Mouse (Mus musculus): ENCODE measurements at regions not wholly inside any gene's neighbourhood (a gene's known extent, or its start where the extent isn't known, plus 50 kb on each side); places are given as distances from the start of the nearest gene placed in this dataset.

- Histone ChIP-seq H3K27me3 (replicated peaks; ENCODE audit: control insufficient read depth, insufficient read depth, low read length) (no peaks in the 10 kb centered on the region), H3K4me3 (ENCODE audit: low read length) (no peak overlapping the region), H3K9me3 (ENCODE audit: control insufficient read depth, low read length) (no peaks in the 10 kb centered on the region), H3K27ac (ENCODE audit: low read length) (no peak overlapping the region), H3K9ac (ENCODE audit: low read depth, low read length) (no peak overlapping the region), H3K36me3 (ENCODE audit: control insufficient read depth, insufficient read depth, low read length) (no peaks in the 10 kb centered on the region), H3K4me2 (ENCODE audit: low read depth, low read length) (no peak overlapping the region), H3K4me1 (ENCODE audit: control insufficient read depth, insufficient read depth, low read length) (peaks cover 15% of the 10 kb centered on the region; the same call in 1 of the 2 replicates)
- WGBS: 89% methylated on average over 5 of the region's 5 CpGs
- no peak for ATAC-seq
Observed at GRCm38 (mm10) chr16:30118876-30119275, 54.7 kb downstream of the Hes1 start.

GRCm38 (mm10) chr16:30120330-30121265 lies 56.4 kb downstream of the Hes1 start:
- no peak for ATAC-seq
- peak overlapping the region; percentile 35; the same call in 1 of the 2 replicates for H3K9ac ChIP-seq (ENCODE audit: low read depth, low read length)

DNA sequence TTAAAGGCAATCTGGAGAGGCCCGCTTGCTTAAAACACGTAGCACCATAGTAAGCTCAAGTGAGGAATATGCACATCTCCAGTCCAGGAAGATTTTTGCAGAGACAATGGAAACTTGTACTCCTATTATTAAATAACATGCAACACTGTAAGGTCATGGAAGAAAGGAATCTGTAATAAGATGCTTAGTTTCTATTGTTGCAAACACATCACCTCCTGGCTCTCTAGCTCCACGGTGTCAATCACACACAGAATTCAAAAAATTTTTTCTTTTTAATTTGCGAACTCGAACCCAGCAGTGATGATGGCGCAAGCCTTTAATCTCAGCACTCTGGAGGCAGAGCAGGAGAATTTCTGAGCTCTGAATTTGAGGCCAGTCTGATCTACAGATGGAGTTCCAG lies 57.4 kb downstream of the Hes1 start:
- H3K4me1 ChIP-seq (ENCODE audit: control insufficient read depth, insufficient read depth, low read length): peaks cover 12% of the 10 kb centered on the region; the same call in 1 of the 2 replicates
- H3K4me2 ChIP-seq (ENCODE audit: low read depth, low read length): no peak overlapping the region
- H3K4me3 ChIP-seq (ENCODE audit: low read length): no peak overlapping the region
- H3K27me3 ChIP-seq (replicated peaks; ENCODE audit: control insufficient read depth, insufficient read depth, low read length): no peaks in the 10 kb centered on the region
- H3K9me3 ChIP-seq (ENCODE audit: control insufficient read depth, low read length): no peaks in the 10 kb centered on the region
- H3K27ac ChIP-seq (ENCODE audit: low read length): no peak overlapping the region
- no peak for ATAC-seq
- H3K9ac ChIP-seq (ENCODE audit: low read depth, low read length): no peak overlapping the region
- no peaks in the 10 kb centered on the region for H3K36me3 ChIP-seq (ENCODE audit: control insufficient read depth, insufficient read depth, low read length)
- 89% methylated on average over 6 of the region's 6 CpGs for WGBS

More at GRCm38 (mm10) chr16:30120330-30121265, 56.4 kb downstream of the Hes1 start:
- H3K9me3 ChIP-seq (ENCODE audit: control insufficient read depth, low read length): no peaks in the 10 kb centered on the region
- 20% methylated on average over 30 of the region's 30 CpGs for WGBS
- H3K4me2 ChIP-seq (ENCODE audit: low read depth, low read length): peak overlapping the region; percentile 20; the same call in 1 of the 2 replicates
- H3K27ac ChIP-seq (ENCODE audit: low read length): no peak overlapping the region
- no peaks in the 10 kb centered on the region for H3K36me3 ChIP-seq (ENCODE audit: control insufficient read depth, insufficient read depth, low read length)
- H3K4me1 ChIP-seq (ENCODE audit: control insufficient read depth, insufficient read depth, low read length): peaks cover 12% of the 10 kb centered on the region; the same call in 1 of the 2 replicates
- no peak overlapping the region for H3K4me3 ChIP-seq (ENCODE audit: low read length)
- no peaks in the 10 kb centered on the region for H3K27me3 ChIP-seq (replicated peaks; ENCODE audit: control insufficient read depth, insufficient read depth, low read length)

- Histone ChIP-seq H3K4me3 (ENCODE audit: low read length) (no peak overlapping the region), H3K9ac (ENCODE audit: low read depth, low read length) (no peak overlapping the region), H3K9me3 (ENCODE audit: control insufficient read depth, low read length) (no peaks in the 10 kb centered on the region), H3K4me2 (ENCODE audit: low read depth, low read length) (no peak overlapping the region), H3K27ac (ENCODE audit: low read length) (no peak overlapping the region), H3K4me1 (ENCODE audit: control insufficient read depth, insufficient read depth, low read length) (peaks cover 12% of the 10 kb centered on the region; the same call in 1 of the 2 replicates), H3K27me3 (replicated peaks; ENCODE audit: control insufficient read depth, insufficient read depth, low read length) (no peaks in the 10 kb centered on the region), H3K36me3 (ENCODE audit: control insufficient read depth, insufficient read depth, low read length) (no peaks in the 10 kb centered on the region)
- WGBS: 49% methylated on average over 29 of the region's 29 CpGs
- ATAC-seq: no peak
Observed at GRCm38 (mm10) chr16:30122211-30123070, 58.3 kb downstream of the Hes1 start.

DNA sequence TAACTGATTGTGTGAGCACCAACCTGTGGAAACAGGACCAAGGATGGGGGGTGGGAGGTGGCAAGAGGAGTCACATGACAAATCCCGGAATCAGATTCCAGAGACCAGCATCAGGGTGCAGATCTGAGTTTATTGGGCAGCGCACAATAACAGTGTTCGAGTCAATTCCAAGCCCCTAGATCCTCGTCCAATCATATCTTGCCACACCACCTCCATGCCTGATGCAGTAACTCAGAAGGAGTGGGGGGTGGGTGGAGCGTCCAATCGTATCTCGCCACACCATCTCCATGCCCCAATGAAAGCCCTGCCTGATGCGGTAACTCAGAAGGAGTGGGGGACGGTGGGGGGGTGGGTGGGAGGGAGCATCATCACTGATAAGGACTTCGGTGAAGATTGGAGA lies 62.8 kb downstream of the Hes1 start:
- Histone ChIP-seq H3K4me3 (ENCODE audit: low read length) (no peak overlapping the region), H3K9ac (ENCODE audit: low read depth, low read length) (no peak overlapping the region), H3K27me3 (replicated peaks; ENCODE audit: control insufficient read depth, insufficient read depth, low read length) (no peaks in the 10 kb centered on the region), H3K4me2 (ENCODE audit: low read depth, low read length) (no peak overlapping the region), H3K4me1 (ENCODE audit: control insufficient read depth, insufficient read depth, low read length) (peaks cover 5% of the 10 kb centered on the region; the same call in 1 of the 2 replicates), H3K9me3 (ENCODE audit: control insufficient read depth, low read length) (no peaks in the 10 kb centered on the region), H3K27ac (ENCODE audit: low read length) (no peak overlapping the region), H3K36me3 (ENCODE audit: control insufficient read depth, insufficient read depth, low read length) (no peaks in the 10 kb centered on the region)
- ATAC-seq: no peak
- 89% methylated on average over 10 of the region's 10 CpGs for WGBS

DNA sequence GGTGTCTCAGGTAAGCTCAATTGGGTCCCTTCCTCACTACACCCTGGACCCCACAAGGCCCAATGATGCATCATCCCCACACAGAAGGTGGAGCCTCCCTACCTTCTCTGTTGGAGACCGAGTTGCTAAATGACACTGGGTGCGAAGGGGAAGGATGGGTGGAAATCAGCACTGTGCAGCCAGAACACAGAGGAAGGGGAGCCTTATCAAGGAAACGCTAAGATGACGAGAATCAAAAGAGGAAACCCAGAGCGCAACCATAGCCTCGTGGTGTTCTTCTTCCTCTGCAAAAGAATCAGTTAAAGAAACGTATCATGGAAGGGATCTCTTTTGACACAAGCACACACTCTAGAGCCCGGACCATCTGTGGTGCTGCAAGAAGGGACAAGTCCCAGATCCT lies 64.6 kb downstream of the Hes1 start:
- 82% methylated on average over 8 of the region's 8 CpGs for WGBS
- Histone ChIP-seq H3K4me1 (ENCODE audit: control insufficient read depth, insufficient read depth, low read length) (no peaks in the 10 kb centered on the region), H3K27me3 (replicated peaks; ENCODE audit: control insufficient read depth, insufficient read depth, low read length) (no peaks in the 10 kb centered on the region), H3K27ac (ENCODE audit: low read length) (no peak overlapping the region), H3K4me2 (ENCODE audit: low read depth, low read length) (no peak overlapping the region), H3K36me3 (ENCODE audit: control insufficient read depth, insufficient read depth, low read length) (no peaks in the 10 kb centered on the region), H3K4me3 (ENCODE audit: low read length) (no peak overlapping the region), H3K9me3 (ENCODE audit: control insufficient read depth, low read length) (no peaks in the 10 kb centered on the region), H3K9ac (ENCODE audit: low read depth, low read length) (no peak overlapping the region)
- no peak for ATAC-seq

DNA sequence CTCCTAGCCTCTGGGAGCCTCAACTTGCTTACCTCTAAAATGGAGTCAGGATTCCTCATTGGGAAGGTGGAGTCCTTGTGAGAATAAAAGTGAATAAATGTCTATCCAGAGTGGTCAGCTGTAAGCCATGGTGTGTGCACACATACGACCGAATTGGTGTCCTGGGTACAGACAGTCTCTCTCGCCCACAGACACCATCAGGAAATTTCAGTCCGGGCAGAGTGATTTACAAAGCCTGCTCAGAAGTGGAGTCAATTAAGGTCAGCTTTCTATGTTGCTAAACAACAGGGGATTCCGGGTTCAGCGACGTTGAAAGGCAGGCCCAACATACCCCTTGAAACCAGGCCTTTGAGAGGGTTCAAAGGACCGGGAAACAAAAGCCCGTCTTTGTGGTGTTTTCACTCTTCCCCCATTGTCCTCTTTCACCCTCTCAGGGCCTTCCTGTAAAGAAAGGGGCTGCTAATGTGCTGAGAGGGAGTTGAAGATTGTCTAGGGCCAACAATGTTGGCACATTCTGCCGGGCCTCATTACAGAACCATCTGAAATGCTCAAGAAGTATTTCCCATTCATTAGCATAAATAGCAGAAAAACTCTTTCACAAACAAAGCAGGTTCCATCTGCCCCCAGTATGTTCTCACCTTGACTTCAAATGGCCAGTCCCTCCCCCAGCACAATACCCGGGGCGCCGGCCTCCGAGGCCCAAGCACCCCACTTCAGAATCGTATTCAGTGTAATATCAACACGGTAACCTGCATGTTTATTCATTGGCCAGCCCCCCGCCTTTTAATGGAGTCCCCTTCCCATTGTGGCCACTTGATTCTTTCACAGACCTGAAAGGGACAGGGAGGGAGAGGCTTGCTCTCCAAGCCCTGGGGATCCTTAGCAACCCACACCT lies 65.3 kb downstream of the Hes1 start:
- no peak overlapping the region for H3K9ac ChIP-seq (ENCODE audit: low read depth, low read length)
- H3K27me3 ChIP-seq (replicated peaks; ENCODE audit: control insufficient read depth, insufficient read depth, low read length): no peaks in the 10 kb centered on the region
- 57% methylated on average over 17 of the region's 17 CpGs for WGBS
- no peak overlapping the region for H3K4me3 ChIP-seq (ENCODE audit: low read length)
- H3K9me3 ChIP-seq (ENCODE audit: control insufficient read depth, low read length): no peaks in the 10 kb centered on the region
- H3K4me1 ChIP-seq (ENCODE audit: control insufficient read depth, insufficient read depth, low read length): no peaks in the 10 kb centered on the region
- H3K4me2 ChIP-seq (ENCODE audit: low read depth, low read length): no peak overlapping the region
- H3K36me3 ChIP-seq (ENCODE audit: control insufficient read depth, insufficient read depth, low read length): no peaks in the 10 kb centered on the region
- ATAC-seq: no peak
- H3K27ac ChIP-seq (ENCODE audit: low read length): no peak overlapping the region

DNA sequence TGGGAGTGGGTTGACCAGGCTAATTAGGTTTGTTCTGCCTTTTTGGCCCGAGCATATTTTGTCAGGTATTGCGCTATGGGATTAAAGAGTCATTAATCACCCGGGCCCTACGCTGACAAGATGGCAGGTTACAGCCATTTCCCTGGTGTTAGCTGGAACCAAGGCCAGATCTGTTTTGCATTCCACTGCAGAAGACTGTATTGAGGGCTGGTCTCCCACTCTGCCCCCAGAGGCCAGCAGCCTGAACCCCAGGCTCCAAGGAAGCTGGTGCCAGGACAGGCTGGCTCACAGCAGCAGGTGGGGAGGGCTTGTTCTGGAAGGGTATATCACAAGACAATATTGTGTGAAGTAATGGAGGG lies 65.9 kb downstream of the Hes1 start:
- ATAC-seq: no peak
- Histone ChIP-seq H3K9me3 (ENCODE audit: control insufficient read depth, low read length) (no peaks in the 10 kb centered on the region), H3K27me3 (replicated peaks; ENCODE audit: control insufficient read depth, insufficient read depth, low read length) (no peaks in the 10 kb centered on the region), H3K4me2 (ENCODE audit: low read depth, low read length) (no peak overlapping the region), H3K4me1 (ENCODE audit: control insufficient read depth, insufficient read depth, low read length) (no peaks in the 10 kb centered on the region), H3K36me3 (ENCODE audit: control insufficient read depth, insufficient read depth, low read length) (no peaks in the 10 kb centered on the region), H3K9ac (ENCODE audit: low read depth, low read length) (no peak overlapping the region), H3K4me3 (ENCODE audit: low read length) (no peak overlapping the region), H3K27ac (ENCODE audit: low read length) (no peak overlapping the region)
- WGBS: 58% methylated on average over 4 of the region's 4 CpGs
